Mouse (Mus musculus) E14TG2a.4 (cell line): ENCODE data around the gene Gfm1.

ENCODE experiments used
- CTCF ChIP-seq: conservative IDR thresholded peaks from 2 replicates; pipeline ENCODE4 v1.5.1; 2014; ENCODE audit warnings: low read length
- POU5F1 ChIP-seq: IDR thresholded peaks from 2 replicates; pipeline ENCODE4 v1.6.1; 2014; ENCODE audit warnings: low read length, borderline replicate concordance

GRCm38 (mm10) chr3:67447143-67447542 lies 17.2 kb downstream of the Gfm1 start:
- TF ChIP-seq CTCF (peak; percentile 53), POU5F1 (no peak)
